In genomic region chr15:84315276-84316046, GRCm38 (mm10) we compare ENCODE assay signal across 8 mouse cellular contexts. TPM values are rescaled to one million over a fixed set of nuclear protein-coding genes. Genes with fewer than 3 reads are reported as not detected.
DNase-seq lines count a peak whose midpoint lies in the region; ATAC-seq and TF ChIP-seq lines count a peak whose summit lies in the region.

No protein-coding gene starts in this region.

- WGBS in forebrain, postnatal 0 days: 43% methylated on average over 15 of the region's 15 CpGs
- WGBS in liver, embryonic 15.5 days (ENCODE audit: insufficient replicate concordance): 52% methylated on average over 15 of the region's 15 CpGs

- peak; percentile 62 for ATAC-seq in forebrain, postnatal 0 days
- no peak for ATAC-seq in liver, embryonic 15.5 days (ENCODE audit: insufficient read depth)
- ATAC-seq in neutrophil, adult 5-6 weeks (ENCODE audit: extremely low read depth, insufficient number of reproducible peaks, low FRiP score, poor library complexity, severe bottlenecking): peak; percentile 62
- ATAC-seq in erythroid progenitor cell, adult 5-6 weeks (replicated peaks; ENCODE audit: low FRiP score, poor library complexity, severe bottlenecking): no peak

- no peak overlapping the region for H3K9ac ChIP-seq in forebrain, postnatal 0 days
- H3K9ac ChIP-seq in liver, embryonic 15.5 days: no peak overlapping the region

- peaks cover 4% of the 10 kb centered on the region; the same call in 1 of the 2 replicates for H3K4me1 ChIP-seq in forebrain, postnatal 0 days (ENCODE audit: insufficient read depth)
- peaks cover 47% of the 10 kb centered on the region for H3K4me1 ChIP-seq in liver, embryonic 15.5 days (replicated peaks)

- DNase-seq in kidney, postnatal 14 days: peak; percentile 41
- DNase-seq in kidney, adult 9 months: no peak
- DNase-seq in forebrain, postnatal 0 days: peak; percentile 58
- no peak for DNase-seq in urinary bladder, postnatal 36 days (ENCODE audit: low spot score in 2 of 2)
- DNase-seq in gastrocnemius, postnatal 10 days: no peak

- no peak for TF ChIP-seq CTCF in forebrain, postnatal 0 days (IDR thresholded peaks at IDR 0.05; ENCODE audit: low read depth)

- H3K9me3 ChIP-seq in forebrain, postnatal 0 days (ENCODE audit: low read length): no peaks in the 10 kb centered on the region
- no peaks in the 10 kb centered on the region for H3K9me3 ChIP-seq in liver, embryonic 15.5 days (replicated peaks)

- H3K36me3 ChIP-seq in forebrain, postnatal 0 days (ENCODE audit: insufficient read depth): no peaks in the 10 kb centered on the region
- no peaks in the 10 kb centered on the region for H3K36me3 ChIP-seq in liver, embryonic 15.5 days (replicated peaks)

- H3K27me3 ChIP-seq in forebrain, postnatal 0 days (ENCODE audit: insufficient read depth, low read length): no peaks in the 10 kb centered on the region
- H3K27me3 ChIP-seq in liver, embryonic 15.5 days: no peaks in the 10 kb centered on the region

- no peak overlapping the region for H3K4me2 ChIP-seq in forebrain, postnatal 0 days (ENCODE audit: low read depth)
- H3K4me2 ChIP-seq in liver, embryonic 15.5 days: no peak overlapping the region

- H3K27ac ChIP-seq in forebrain, postnatal 0 days (ENCODE audit: low read depth, low read length): peak overlapping the region; percentile 35; the same call in 1 of the 2 replicates
- peak overlapping the region; percentile 81 for H3K27ac ChIP-seq in liver, embryonic 15.5 days (replicated peaks)

- no peak overlapping the region for H3K4me3 ChIP-seq in forebrain, postnatal 0 days (ENCODE audit: low read depth, low read length)
- H3K4me3 ChIP-seq in liver, embryonic 15.5 days (replicated peaks): no peak overlapping the region

RNA-seq across cellular contexts. Expression of gene Parvg, which starts 8.4 kb away (rescaled TPM):
- total RNA-seq in forebrain, postnatal 0 days (2014; rRNA removed): 1.6 and 2.1 TPM in 2 replicates
- polyA plus RNA-seq in forebrain, postnatal 0 days (2015; fragmentation: Nextera tagmentation; extraction: Ambion mirVana): 1.6 and 1.7 TPM in 2 replicates
- 13.1 and 13.8 TPM in 2 replicates for polyA plus RNA-seq in liver, embryonic 15.5 days (2015; fragmentation: Nextera tagmentation; extraction: Ambion mirVana)
- total RNA-seq in neutrophil, adult 5-6 weeks (2017): 98.6 and 118 TPM in 2 replicates
- total RNA-seq in erythroid progenitor cell, adult 5-6 weeks (2015; ENCODE audit: low replicate concordance): 27.4 and 29.3 TPM in 2 replicates
- total RNA-seq in erythroid progenitor cell, adult 5-6 weeks (2017; ENCODE audit: low replicate concordance): 22.2 and 31.4 TPM in 2 replicates
- 1 to 10 TPM; 1.5 to 1.6 TPM for total RNA-seq in gastrocnemius, postnatal 10 days (2021)

Comparison
In these comparisons a context has a peak if more than half of its experiments do, and no peak if none do; other contexts are left out.
1. DNase-seq: peak in kidney, postnatal 14 days (single experiment) and forebrain, postnatal 0 days (single experiment); none in kidney, adult 9 months (single experiment), urinary bladder, postnatal 36 days (0 of 2) and gastrocnemius, postnatal 10 days (single experiment).
2. ATAC-seq: peak in forebrain, postnatal 0 days (single experiment) and neutrophil, adult 5-6 weeks (single experiment); none in liver, embryonic 15.5 days (single experiment) and erythroid progenitor cell, adult 5-6 weeks (single experiment).